Mouse (Mus musculus): ENCODE measurements at regions not wholly inside any gene's neighbourhood (a gene's known extent, or its start where the extent isn't known, plus 50 kb on each side); places are given as distances from the start of the nearest gene placed in this dataset.

DNA sequence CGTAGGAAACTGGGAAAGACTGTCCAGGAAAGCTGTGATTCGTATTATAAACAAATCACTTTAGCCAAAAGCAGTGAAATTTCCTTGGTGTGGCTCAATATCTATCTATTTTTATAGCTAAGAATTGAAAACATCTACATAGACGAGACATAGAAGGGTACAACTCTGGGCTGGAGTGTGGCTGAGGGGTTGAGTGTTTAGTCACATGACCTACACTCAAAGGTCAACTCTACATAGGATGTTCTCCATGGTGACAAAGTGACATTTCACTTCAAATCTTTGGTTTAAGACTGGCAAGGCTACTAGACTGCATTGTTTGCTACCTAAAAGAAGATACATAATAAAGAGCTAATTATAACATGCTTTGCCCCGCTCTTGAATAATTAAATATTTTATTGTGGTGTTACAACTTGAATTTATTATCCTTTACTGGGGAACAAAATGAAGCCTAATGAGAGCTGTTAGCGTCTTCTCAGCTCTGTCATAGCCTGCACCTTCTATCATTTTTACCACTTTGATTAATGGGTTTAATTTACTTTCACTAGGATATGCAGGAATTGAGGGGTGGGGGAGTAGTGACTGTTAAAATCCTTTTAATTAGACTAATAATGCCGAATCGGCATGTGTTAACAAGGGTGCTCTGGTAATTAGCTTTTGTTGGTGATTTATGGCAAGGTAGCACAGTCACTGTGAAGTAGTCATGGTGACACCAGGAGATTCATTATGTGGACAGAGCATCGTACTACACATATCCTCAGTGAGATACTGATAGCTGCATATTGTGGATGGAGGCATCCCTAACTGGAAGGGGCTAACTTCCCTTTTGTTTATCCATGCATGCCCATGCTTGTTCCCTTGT, 57.7 kb upstream of the Gm10234 start:
- no peak for DNase-seq (ENCODE audit: low spot score)
- no peak overlapping the region for H3K4me3 ChIP-seq (ENCODE audit: low read depth, low read length)
- H3K4me2 ChIP-seq: no peak overlapping the region
- ATAC-seq (replicated peaks; ENCODE audit: low FRiP score): no peak
- H3K27me3 ChIP-seq (replicated peaks; ENCODE audit: control insufficient read depth, insufficient read depth, low read length): no peaks in the 10 kb centered on the region
- no peak overlapping the region for H3K9ac ChIP-seq (ENCODE audit: low read depth, low read length)
- 78% methylated on average over 8 of the region's 8 CpGs for WGBS
- H3K9me3 ChIP-seq (ENCODE audit: control insufficient read depth, low read length): no peaks in the 10 kb centered on the region
- no peaks in the 10 kb centered on the region for H3K36me3 ChIP-seq (ENCODE audit: control insufficient read depth, insufficient read depth, low read length)
- H3K27ac ChIP-seq (ENCODE audit: low read depth, low read length): no peak overlapping the region
- H3K4me1 ChIP-seq (replicated peaks; ENCODE audit: control insufficient read depth, insufficient read depth, low read length): no peaks in the 10 kb centered on the region

DNA sequence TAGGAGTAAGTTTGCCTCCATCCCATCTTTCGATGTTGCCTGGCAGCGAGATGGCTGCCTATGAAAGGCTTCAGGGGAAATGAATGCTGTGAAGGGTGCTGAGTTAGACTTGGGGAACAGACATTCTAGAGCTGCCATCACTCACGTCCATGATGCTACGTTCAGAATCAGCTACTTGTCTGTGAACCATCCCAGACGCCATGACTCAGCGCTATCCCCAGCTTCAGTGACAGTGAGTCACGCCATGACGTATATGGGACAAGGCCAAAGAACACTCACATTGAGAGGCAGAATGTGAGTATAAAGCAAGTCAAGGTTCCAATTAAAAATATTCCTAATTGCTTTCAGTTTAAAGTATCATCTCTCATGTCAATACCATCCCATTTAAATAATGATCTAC, 52.4 kb upstream of the Gm10234 start:
- Histone ChIP-seq H3K4me1 (replicated peaks; ENCODE audit: control insufficient read depth, insufficient read depth, low read length) (no peaks in the 10 kb centered on the region), H3K4me3 (ENCODE audit: low read depth, low read length) (no peak overlapping the region), H3K27me3 (replicated peaks; ENCODE audit: control insufficient read depth, insufficient read depth, low read length) (no peaks in the 10 kb centered on the region), H3K4me2 (no peak overlapping the region), H3K36me3 (ENCODE audit: control insufficient read depth, insufficient read depth, low read length) (no peaks in the 10 kb centered on the region), H3K9me3 (ENCODE audit: control insufficient read depth, low read length) (no peaks in the 10 kb centered on the region), H3K9ac (ENCODE audit: low read depth, low read length) (no peak overlapping the region), H3K27ac (ENCODE audit: low read depth, low read length) (no peak overlapping the region)
- WGBS: 86% methylated on average over 8 of the region's 8 CpGs
- ATAC-seq (replicated peaks; ENCODE audit: low FRiP score): no peak
- no peak for DNase-seq (ENCODE audit: low spot score)

Data from liver, embryonic 11.5 days (tissue).